Mouse (Mus musculus) naive thymus-derived CD4-positive, alpha-beta T cell, adult 2 months (primary cell): ENCODE data around the gene Olfr1512.

ENCODE experiments used
- DNase-seq: peaks from one replicate; pipeline ENCODE4 v3.0.0-alpha.2; 2011; ENCODE audit warnings: low read depth

Gene Olfr1512

DNA sequence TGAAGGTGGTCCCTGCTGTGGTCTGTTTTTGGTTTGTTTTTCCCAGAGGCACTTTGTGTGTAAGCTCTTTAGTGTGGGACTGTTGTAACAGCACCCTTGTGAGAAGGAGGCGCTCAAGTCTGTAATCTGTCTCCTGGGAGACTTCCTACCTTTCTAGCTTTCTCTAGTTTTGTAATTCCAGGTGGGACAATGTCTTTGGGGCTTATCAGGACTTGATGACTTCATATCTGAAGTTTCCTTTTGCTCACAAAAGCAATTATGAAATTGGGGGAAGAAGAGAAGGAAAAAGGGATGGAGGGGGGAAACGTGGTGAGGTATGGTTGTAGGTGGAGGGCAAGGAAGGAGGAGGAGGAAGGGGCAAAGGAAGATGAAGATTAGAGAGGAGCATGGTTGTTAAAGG, at the start of gene Olfr1512:
Gene Olfr1512 (minus strand): TSS at position 101 of the 400 bp plus-strand sequence.
- no peak for DNase-seq

DNA sequence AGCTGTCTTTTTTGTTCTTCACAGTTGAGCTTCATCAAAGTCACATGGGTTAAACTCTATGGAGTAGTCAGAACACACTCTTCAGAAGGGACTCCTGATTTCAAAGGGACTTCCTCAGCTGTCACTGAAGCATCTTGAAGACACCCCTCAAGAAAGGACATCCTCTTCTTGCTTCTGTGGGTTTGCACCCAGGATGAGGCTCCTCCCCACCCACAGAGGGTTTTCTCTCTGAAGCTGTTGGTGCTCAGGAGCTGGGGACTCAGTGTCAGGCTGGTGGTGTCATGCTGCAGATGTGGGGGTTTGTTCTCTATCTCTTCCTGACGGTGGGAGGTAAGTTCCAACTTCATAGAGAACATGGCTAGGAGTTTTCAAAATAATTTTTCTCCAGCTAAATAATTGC, 48.7 kb upstream of the Olfr1512 start:
- peak; percentile 75 for DNase-seq

GRCm38 (mm10) chr14:52414273-52414672, 35.3 kb upstream of the Olfr1512 start, which contains the start of gene Olfr1510:
Gene Olfr1510, minus strand, starts transcription at chr14:52414373.
- DNase-seq = no peak

- peak; percentile 22 for DNase-seq
Observed at GRCm38 (mm10) chr14:52410142-52410919, 31.4 kb upstream of the Olfr1512 start.

DNA sequence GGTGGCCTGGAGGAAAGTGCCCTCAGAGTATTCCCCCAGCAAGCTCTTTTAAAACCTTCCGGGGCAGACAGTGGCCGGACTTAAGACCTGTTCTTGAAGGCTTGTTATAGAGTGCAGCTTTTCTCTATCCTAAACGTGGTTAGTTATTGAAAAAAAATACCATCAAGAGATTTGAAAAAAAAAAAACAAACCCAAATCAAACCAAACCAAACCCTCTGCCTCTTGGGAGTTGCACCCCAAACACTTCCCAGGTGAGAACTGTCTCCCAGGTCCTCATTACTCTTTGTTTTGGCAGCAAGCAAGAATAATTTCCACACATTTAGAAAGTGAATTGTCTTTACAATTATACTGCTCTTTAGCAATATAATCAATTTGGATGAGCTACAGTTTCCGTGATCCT, 18.3 kb upstream of the Olfr1512 start, which contains the start of gene Olfr1511:
Gene Olfr1511 (minus strand): TSS at position 101 of the 400 bp plus-strand sequence.
- no peak for DNase-seq

DNA sequence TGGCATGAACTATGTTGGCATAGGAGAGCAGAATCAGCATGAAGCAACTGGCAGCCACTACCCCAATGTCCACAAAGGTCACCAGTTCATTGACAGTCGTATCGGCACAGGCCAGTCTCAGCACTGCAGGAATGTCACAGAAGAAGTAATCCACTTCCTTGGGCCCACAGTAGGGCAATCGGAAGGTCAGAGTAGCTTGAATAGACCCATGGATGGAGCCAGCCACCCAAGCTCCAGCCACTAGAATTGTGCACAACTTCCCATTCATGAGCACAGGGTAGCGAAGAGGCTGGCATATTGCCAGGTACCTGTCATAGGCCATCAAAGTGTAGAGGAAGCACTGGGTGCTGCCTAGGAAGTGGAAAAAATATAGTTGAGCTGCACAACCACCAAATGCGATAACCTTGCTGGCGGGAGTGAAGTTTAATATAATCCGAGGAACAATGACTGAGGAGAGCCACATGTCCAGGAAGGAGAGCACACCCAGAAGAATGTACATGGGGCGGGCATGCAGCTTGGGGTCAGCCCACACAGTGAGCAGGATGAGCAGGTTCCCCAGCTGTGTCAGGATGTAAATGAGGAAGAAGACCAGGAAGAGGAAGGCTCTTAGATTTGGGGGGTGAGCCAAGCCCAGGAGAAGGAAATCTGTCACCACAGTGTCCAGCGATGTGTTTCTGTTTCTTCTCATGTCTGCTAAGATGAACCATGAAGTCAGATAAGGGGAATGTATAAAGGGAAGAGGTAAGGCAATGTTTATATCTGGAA, 11.3 kb upstream of the Olfr1512 start:
- peak; percentile 30 for DNase-seq

DNA sequence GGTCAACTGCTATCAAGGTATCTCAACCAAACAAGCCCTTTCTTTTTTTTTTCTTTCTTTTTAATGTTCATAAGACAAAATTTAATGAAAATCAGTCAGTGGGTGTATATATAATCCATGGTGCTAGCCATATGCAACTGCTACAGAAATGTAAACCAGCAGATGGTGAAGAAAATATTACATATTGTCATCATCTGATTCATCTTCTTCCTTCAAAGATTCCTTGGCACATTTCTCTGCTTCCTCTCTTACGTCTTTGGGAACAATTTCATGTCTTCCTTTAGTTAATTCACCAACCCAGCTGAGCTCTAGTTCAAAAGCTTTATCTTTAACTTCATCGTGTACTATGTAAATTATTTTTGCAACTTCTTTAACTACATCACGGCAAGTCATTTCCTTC, 10.2 kb downstream of the Olfr1512 start:
- no peak for DNase-seq

DNA sequence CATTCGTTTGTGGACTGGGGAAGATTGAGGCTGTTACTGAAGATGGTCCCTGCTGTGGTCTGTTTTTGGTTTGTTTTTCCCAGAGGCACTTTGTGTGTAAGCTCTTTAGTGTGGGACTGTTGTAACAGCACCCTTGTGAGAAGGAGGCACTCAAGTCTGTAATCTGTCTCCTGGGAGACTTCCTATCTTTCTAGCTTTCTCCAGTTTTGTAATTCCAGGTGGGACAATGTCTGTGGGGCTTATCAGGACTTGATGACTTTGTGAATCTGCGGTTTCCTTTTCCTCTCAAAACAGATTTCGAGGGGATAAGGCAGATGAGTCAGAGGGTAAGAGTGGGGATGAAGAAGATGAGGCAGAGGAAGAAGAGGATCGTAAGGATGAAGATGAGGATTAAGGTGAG, 22.7 kb downstream of the Olfr1512 start, which contains the start of gene Olfr1513:
Gene Olfr1513 (minus strand): TSS at position 101 of the 400 bp plus-strand sequence.
- DNase-seq = no peak

- DNase-seq = no peak
Observed at GRCm38 (mm10) chr14:52339512-52339852, 39.5 kb downstream of the Olfr1512 start.

GRCm38 (mm10) chr14:52338751-52339511, 40.0 kb downstream of the Olfr1512 start:
- peak; percentile 88 for DNase-seq

DNA sequence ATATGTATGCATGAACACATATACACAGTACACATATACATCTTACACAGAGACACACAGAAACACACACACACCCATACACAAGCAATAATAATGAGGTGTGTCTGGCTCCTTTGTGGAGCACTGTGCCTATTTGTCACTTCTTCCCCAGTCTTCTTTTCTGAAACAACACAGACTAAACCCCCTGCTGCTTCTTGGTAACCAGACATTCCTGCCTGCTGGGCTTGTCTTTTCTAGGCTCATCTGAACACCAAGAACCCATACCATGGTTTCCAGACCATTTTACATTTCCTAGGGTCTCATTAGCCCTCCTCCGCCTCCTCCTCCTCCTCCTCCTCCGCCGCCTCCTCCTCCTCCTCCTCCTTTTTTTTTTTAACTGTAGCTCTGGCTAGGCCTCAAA, 46.8 kb downstream of the Olfr1512 start:
- no peak for DNase-seq

- DNase-seq = no peak
Observed at GRCm38 (mm10) chr14:52331069-52331750, 47.8 kb downstream of the Olfr1512 start.

DNA sequence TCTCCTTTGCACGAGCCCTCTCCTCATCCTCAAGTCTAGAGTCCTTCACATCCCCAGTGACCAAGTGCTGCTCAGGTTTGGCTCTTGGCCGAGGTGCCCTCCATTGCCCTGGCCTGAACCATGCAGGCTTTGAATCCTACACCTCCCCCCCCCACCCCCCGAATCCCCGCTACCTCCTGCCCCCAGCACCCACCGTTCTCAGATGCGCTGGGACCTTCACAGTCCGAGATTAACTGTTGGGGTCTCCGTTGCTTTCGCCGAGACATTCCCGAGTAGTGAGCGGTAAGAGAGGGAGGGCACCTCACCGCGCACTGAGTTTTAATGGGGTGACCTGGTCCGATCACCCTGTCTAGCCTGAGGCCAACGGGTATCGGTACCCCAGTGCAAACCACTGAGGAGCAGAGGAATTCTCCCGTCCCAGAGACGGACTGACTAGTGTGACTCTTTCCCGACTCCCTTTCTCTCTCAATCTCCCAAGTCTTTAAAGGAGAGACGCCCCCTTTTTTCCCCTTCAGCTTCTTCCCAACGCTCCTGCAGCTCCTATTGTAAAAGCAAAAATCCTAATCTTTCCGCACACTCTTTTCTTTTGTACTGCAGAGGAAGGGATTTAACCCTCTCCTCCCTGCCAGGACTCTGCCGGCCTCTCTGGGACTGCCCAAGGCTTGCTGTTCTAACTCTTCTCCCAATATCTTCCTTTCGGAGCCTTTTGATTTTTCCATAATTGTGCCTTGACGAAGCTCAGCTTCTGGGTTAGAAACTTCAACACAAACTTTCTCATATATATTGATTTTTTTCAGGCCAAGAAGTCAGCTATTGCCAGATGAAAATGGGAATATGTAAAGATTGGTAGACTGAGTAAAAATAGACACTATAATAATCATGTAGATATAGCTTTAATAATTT, 50.8 kb downstream of the Olfr1512 start, which contains the start of gene Sall2:
Gene Sall2 (minus strand): TSS at position 853 of the 903 bp plus-strand sequence.
- DNase-seq = no peak

- no peak for DNase-seq
Observed at GRCm38 (mm10) chr14:52327375-52327901, 51.5 kb downstream of the Olfr1512 start.

DNA sequence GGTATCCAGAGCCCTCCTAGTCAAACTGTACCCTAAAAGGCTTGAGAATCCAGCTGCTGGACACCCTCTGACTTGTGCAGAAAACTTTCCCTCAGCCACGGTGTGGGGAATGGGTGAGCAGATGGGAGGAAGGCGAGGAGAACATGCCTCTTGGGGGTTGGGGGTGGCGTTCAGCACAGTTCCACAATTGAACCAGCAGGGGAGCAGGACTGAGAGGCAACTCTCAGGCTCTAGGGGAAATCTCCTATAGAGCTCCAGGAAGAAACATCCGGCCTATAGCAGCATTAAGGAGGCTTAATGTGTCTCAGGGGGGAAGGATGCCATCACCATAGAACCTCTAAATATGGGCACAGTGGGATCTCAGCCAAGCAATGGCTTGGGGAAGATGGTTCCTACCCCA, 53.1 kb downstream of the Olfr1512 start:
- no peak for DNase-seq
